Mouse (Mus musculus) small intestine, adult 2 months (tissue): ENCODE measurements around the gene Hdac1.

Experiments used
- CTCF ChIP-seq: fragments of 200-500 bp; IDR thresholded peaks from 2 replicates; pipeline ENCODE4 v1.5.1; 2012; ENCODE audit warnings: low read depth, mild to moderate bottlenecking, control low read depth, inconsistent platforms, low read length, moderate library complexity, mixed read lengths; ENCODE audit not compliant: insufficient replicate concordance, insufficient read length; ENCODE audit errors: extremely low read depth
- POLR2A ChIP-seq: fragments of 200-500 bp; IDR thresholded peaks from 2 replicates; pipeline ENCODE4 v1.6.1; 2012; ENCODE audit warnings: low read depth, mild to moderate bottlenecking, control low read depth, inconsistent platforms, low read length, moderate library complexity

- TF ChIP-seq CTCF (no peak), POLR2A (no peak)
These were observed 15.9 kb upstream of the Hdac1 start for GRCm38 (mm10) chr4:129558321-129558955.
